Mouse (Mus musculus) Muller cell, postnatal 12 days (primary cell): ENCODE measurements at regions not wholly inside any gene's neighbourhood (a gene's known extent, or its start where the extent isn't known, plus 50 kb on each side); places are given as distances from the start of the nearest gene placed in this dataset.
A peak's percentile ranks its signal among the peaks of the same experiment; 100 is the strongest.

Experiments used
- DNase-seq: peaks from one replicate; pipeline ENCODE4 v3.0.0-alpha.2; 2015; ENCODE audit errors: inconsistent ontology term

DNA sequence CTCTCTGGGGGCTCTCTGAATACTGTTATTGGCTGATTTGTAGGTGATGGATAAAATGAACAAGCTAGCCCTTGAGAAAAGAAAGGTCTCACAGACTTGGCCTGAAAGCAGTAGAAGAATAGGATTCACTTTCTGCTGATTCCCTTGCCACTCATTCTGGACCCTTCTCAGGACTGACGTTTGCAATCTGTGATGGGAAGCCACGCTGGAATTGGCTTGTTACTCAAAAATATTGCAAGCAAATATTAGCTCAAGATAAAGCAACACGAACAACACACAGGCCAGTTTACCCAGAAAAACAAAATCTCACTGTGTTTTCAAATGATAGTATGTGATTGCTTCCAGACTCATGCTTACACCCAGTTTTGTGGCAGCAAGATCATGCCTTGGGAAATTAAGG lies 137.7 kb upstream of the Id2 start:
- no peak for DNase-seq

DNA sequence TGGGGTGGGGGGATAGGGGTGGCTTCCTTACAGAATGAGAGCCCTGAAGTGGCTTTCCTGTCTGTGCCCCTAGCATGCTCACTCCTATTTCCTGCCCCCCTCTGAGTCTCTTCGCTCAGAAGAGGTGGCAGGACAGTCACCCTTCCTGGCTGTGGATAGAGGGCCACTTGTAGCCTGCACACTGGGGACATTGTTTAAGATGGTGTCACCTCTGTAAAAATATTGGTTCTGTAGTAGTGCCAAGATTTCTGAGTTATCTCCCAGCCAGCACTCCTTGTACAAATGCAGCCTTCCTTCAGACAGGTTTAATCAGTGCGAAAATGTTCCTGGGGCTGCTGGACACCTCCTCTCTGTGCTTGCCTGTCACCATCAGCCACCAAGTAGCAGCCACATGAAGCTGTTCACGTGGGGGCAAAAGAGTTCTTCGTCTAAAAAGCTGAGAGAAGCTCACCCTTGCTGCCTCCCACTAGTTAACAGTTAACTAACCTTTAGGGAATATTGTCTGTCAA lies 136.1 kb upstream of the Id2 start:
- no peak for DNase-seq

DNA sequence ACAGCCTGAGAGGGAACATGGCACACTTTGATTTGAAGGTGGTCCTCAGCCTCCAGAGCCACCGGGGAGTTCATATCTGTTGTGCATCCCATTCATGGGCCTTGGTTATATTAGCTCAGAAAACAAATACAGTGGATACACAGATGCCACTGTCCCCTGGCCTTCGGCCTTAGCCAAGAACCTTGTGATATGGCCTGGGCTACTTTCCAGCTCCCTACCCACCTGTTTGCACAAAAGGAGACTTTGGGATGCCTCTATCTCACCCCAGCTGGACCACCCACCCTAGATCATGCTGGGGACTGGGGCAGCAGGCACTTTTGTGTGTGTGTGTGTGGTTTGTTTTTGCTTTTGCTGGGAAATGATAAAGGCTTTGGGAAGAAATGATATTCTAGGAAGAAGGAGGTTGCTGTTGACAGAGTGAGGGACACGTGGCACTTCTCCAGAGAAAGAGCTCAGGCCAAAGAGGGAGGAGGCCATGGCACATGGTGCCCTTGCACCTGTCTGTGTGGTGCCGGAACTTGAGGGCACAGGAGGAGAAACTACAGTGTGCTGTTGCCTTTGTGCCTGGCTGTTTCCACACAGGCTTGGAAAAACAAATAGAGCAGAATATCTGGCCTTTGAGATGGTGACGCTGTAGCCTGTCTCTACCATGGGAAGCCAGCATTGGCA lies 135.6 kb upstream of the Id2 start:
- no peak for DNase-seq

DNA sequence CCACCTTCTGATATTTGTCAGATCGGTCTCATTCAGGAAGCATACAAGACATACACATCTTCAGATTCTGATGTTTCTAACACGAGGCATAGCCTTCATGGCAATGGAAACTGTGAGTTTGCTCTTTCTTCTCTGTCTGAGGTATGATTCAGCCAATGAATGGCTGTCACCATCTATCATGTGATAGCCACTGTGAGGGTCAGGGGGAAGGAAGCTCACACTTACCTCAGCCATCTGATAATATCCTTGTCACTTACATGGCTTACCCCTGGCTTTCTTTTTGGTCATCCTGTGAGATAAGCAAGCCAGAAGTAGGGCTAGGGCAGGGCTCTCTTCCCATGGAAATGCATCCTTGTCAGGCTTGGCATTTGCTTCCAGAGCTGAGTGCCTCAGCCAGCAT lies 131.8 kb upstream of the Id2 start:
- DNase-seq, result no peak

DNA sequence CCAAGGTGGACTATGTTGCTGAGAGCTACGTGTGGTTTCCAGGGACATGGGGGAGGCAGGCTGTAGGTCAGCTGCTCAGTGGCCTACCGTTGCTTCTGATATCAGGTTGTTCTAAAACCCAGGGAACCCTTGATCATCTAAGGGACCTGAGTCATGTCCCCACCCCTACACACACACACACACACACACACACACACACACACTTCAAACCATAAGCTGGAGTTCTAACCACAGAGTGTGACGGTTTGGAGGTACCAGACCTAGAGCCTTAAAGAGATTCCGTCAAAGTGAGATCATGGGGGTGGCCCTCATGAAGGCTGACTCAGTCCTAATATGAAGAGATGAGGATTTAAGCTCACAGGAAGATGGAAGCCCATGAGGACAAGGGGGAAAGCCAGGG lies 130.8 kb upstream of the Id2 start:
- DNase-seq, result no peak

DNA sequence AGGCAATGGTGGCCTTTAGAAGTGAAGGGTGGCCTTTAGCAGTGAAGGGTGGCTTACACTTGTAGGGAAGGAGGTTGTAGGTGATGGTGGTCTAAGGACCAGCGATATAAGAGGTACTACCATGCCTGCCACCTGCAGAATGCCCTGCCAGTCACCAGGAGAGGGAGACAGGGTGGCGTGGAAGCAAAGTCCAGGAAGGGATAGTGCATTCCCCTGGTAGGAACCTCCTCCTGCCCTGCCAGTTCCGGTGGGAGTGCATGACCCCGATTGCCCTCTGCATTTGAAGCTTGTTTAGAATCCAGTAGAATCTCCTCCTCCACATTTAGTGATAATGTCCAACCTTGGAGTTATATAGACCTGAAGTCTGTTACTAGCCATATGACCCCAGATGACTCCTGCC lies 127.7 kb upstream of the Id2 start:
- no peak for DNase-seq

DNA sequence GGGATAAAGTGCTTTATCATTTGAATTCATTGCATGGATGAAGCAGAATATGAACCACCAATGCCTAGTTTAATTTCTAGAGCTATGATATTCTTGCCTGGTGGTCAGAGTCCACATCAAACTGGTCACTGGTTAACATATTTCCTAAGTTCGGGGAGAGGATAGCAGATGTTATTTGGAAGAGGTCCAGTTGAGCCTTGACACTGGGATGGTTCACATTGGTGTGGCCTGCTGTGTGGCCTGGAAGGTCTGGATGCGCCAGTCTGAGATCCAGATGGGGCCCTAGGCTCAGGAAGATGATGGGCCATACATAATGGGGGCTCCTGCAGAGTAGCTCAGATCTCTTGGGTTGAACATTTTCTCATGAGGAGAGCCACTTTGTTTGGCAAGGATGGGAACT lies 127.3 kb upstream of the Id2 start:
- DNase-seq, result no peak

DNA sequence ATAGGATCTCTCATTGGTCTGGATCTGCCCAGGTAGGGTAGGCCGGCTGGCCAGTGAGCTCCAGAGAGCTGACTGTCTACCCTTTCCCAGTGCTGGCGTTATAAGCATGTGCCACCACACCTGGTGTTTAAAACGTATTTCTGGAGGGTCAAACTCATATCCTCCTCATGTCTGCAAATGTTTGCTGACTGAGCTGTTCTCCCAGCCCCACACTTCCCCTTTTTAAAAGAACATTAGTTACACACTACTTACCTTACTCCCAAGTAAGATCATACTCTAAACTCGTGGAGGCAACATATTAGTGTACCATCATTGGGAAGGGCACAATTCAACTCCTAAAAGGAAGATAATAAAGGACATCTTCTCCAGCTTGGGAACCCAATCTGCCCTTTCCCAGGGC lies 126.6 kb upstream of the Id2 start:
- DNase-seq, result no peak

DNA sequence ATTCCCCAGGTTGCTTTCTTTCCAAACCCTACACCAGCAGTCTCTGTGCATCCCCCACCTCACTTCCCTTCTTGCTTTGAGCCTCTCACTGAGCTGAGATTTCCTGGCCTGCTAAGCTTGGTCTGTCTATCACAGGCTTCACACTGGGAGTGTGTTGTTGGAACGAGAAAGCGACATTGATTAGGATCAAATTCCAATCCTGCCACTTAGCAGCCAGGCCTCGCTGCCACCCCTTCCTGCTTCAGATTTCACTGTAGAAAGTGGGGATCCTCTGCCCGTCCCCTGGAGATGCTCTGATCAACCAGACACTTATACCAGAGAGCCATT lies 123.8 kb upstream of the Id2 start:
- no peak for DNase-seq

DNA sequence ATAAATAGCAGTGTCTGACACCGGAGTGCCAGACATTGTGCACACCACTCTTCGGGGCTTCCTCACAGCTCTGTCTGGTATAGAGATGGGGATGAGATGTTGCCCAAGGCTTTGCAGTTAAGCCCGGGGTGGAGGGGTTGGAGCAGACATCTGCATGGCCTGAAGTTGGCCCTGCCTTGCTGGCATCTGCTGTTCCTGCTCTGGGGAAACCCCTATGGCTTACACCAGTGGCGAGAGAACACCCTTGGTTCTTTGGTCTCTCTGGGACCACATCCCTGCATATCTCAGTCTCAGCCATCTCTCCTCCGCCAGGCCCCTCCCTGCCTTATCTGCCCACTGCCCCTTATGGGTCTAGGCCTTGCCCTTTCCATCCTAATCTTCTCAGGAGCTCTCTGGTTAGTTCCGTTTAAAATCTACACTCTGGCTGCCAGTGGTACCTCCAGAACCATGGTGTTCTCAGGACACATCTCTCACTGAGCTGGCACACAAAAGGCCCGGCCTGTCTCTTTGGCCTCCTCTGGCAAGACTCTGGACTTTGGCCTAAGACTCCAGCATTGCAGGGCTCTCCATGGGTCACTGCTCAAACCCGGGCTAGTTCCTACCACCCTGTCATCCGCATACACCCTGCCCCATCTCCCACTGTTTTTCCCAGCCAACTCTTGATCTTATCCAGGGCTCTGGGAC lies 123.3 kb upstream of the Id2 start:
- no peak for DNase-seq

DNA sequence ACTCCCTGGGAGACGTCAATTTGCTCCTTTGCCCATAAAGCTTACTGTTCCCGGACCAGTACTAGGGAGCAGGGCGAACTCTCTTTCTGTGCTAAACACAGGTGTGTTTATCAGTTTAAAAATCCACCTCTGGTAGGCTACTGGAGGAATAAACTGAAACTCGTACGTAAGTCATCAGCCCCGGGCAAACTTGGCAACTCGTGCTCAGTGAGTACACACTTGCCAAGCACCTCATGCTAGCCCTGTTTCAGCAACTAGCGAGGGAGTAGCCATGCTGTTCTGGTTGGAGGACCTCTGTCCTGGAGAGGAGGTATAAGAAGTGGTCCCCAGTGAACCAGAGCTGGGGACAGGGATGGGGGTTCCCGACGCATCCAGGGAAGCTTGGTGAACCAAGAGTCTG lies 122.6 kb upstream of the Id2 start:
- no peak for DNase-seq

DNA sequence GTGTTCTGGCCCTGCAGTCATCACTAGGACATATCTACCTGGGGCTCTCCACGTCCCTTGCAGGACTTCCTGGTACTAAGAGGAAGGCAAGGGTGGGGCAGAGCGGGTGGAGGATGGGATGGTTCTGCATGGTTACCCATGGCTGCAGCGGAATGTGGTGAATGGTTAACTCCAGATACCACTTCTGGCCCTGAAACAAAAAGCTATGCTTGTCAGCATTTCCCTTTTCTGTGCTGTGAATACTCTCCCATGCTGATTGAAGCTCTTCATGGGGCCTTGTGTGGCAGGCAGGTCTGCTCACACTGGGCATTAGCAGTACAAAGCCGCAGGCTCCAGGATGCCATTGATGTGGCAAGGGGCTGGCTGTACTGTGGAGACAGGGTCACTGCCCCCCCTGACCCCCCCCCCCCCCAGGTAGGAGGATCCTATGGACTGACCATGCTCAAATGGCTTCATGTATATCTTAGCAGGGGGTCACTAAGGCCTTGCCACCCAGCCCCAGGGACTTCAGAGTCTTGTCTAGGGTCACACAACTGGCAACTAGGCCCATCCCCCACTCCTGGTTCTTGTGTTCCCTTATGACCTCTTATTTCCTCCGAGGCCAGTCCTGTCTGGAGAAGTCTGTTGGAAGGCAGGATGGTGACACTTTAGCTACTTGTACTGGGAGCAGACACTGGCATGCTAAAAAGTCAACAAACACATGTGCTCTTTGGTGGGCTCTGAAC lies 120.0 kb upstream of the Id2 start:
- peak; percentile 27 for DNase-seq

DNA sequence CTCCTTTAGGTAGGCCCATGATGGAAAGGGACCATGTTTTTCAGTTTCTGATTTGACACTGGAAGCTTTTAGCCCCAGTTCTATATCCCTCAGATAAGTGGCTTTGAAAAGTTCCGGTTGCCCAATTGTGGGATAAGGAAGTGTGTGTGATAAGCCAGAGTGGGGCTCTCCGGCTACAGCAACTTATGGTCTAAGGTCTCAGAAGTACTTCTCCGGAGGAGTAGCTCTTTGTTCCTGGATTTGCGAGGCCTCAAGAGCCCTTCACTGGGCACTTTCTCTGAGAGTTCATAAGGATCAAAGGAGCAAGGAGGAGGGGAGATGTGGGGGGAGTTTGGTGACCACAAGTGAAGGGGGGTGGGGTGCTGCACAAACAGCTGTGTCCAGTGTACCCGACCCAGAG lies 118.3 kb upstream of the Id2 start:
- DNase-seq, result no peak

DNA sequence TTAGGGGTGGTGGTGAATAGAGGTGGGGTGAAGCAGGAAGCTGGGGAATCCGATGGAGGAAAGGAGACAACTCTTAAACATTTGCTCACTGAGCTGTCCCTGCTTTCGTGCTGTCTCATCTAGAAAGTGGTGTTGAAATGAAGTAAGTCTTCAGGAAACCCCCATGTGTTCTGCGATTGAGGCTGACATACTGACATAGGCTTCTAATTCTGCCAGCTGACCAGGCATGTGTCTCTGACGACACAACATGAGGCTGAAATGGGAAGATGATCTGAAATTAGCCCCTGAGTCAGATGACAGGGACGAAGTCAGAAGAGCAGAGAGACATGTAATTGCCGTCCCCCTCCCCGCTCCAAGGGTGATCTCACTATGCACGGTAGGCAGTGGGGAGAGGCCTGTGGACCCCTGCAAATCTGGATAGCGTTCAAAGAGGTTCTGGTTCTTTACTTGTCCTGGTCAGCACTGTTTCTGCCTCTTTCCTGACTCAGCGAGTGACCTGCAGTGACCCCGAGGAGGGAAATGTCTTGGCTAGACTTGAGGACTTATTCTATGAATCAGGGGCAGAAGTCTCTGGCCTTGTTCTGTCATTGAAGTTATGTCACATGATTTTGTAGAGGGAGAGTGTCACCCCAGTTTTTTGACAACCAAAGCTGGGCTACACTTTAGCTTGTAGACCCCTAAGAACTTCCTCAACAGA lies 117.0 kb upstream of the Id2 start:
- DNase-seq, result peak; percentile 17

DNA sequence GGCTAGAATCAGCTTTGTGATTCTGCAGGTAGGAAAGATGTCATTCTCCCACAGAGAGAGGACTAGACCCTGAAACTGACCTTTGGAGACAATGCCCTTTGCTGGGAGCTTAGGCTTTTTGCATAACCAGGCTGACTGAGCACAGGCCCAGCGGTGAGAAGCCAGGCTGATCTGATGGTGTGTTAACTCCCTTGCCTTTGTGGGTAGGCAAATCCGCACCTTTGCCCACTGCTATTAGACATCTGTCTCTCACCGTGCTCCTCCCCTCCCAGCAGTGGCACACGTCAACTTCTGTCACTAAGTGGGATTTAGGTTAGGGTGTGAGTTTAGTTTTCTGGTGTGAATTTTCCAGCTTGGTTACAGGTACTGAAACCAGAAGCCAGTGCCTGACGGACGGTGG lies 114.4 kb upstream of the Id2 start:
- no peak for DNase-seq

DNA sequence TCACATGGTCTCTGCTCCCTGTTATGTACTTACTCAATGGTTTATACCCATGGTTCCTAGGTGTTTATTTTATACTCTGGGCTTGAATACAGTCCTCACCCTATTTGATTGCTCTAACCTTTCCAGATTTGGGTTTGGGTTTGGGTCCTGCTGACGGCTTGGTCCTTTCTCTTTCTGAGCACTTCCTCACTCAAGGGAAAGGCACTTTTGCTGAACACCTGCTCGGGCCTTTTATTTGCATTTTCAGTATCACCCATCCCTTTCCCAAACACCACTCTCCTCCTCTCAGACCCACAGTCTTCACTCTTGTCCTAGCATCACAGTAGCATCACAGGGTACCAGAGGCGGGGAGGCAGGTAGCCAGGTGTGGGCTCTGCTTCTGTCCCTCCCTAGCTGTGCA lies 113.7 kb upstream of the Id2 start:
- no peak for DNase-seq

DNA sequence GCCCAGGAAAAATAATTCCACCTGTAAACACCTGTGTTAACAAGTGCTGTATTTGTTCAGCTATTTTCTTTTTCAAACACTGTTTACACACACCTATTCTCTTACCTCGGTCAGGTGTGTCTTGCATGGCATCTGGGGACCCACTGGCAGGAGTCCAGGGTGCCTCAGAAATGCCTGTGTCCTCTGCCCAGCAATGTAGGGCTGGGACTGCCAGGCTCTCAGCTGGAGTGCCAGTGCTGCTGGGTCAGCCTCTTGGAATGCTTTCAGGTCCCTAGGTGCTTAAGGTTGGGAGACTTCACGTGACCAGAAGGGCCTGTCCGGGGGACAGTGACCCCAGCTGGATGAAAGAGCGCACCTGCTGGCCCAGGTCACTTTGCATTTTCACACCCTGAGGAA lies 112.4 kb upstream of the Id2 start:
- DNase-seq, result no peak

DNA sequence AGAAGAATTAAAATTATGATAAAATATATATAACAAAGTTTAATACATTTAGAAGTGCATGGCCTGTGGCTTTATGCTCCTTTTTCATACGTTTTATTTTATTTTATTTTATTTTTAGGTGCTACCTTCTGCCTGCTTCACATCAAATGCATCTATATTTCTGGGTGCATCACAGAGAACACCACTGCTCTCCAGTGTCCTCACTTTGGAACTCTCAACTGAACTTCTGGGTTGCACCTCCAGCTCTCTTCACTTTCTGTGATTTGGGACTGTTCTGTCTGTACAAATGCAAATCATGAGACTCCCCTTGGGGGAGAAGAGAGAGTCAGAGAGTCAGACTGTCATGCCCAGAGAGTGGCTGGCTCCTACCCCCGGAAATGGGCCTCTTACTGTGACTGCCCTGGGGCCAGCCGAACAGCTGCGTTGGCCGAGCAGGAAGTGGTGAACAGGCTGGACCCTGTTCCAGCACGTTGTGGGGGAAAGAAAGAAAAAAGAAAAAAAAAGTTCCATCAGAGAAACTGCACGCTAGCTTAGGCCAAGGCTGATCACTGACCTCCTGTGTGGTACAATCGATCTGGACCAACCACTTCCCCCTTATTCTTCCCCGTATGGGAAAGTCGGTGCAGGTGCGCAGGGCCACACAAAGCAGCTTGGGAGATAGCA lies 111.9 kb upstream of the Id2 start:
- DNase-seq, result peak; percentile 29

DNA sequence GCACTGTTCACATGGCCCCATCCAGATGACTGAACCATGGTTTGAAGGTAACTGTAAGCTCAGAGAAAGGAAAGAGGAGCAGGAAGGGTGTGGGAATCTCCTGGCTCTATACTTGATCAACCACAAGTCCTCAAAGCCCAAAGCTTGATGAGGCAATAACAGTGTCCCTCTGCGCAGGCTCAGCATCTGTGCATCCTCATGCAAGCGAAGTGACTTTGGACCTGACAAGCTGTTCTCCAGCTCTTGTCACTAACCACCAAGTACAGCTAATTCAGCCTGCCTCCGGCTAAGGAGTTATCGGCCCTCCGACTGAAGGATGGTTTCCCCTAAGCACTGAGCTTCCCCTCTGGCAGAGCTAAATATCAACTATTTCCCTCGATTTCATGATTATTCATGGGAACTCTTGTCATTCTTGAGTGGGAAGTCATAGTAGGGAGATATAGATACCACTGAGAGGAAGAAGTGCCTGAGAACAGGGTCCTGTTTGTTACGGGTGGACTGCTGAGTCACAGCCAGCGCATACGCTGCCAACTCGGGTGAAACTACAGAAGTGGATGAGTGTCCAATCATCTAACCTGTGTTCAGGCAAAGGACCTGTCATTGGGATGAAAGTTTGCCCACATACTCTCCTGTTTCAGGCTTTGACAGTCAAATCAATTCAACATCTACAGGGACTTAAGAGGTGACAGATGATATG lies 106.6 kb upstream of the Id2 start:
- DNase-seq, result no peak

DNA sequence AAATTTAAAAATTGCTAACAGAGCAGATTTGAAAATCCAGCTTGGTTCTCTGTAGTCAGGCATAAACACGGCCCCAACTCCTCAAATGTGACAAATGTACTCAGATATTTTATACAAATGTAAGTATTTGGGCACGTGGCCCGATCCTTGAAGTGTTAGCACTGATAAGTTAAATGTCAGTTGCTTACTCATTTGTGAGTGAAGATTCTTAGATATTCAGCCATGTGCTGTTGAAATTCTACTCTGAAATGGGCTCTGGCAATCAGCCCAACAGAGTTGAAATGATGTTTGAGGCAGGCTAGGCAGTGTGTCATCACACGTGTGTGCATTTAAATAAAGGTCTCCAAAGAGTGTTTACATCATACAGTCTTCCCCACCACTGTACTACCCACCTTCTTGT lies 103.2 kb upstream of the Id2 start:
- DNase-seq, result no peak

DNA sequence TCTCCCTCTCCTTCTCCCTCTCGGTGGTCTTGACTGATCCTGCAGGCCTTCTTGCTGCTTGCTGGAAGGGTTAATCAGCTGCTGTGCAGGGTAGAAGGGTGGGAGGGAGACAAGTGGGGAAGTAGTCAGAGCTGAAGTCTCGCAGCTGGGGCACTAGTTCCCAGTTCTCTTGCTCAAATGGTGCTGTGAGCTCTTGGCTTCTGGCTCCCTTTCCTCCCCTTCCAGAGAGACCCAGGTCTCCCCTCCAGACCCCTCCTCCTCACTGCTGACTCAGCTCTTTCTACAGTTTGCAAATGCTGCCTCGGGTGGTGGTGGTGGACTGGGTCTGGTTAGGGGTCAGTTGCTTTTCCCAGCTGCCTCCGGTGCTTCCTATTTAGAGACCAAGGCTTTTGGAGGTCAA lies 100.8 kb upstream of the Id2 start:
- DNase-seq, result no peak
